8 mouse cellular contexts compared by ENCODE assay signal in genomic region chr1:72825286-72825685, GRCm38 (mm10). TPM values are rescaled to one million over a fixed set of nuclear protein-coding genes. Genes with fewer than 3 reads are reported as not detected.
A peak's percentile ranks its signal among the peaks of the same experiment; 100 is the strongest.
DNase-seq lines count a peak whose midpoint lies in the region; ATAC-seq lines count a peak whose summit lies in the region.

No protein-coding gene starts in this region.

- DNase-seq in kidney, postnatal 14 days: no peak
- no peak for DNase-seq in c-Kit-positive CD71-positive TER-119-positive erythroid progenitor cells, embryonic 14.5 days (ENCODE audit: low spot score)
- no peak for DNase-seq in adrenal gland, adult (ENCODE audit: inconsistent age in 2 of 2, low spot score in 1 of 2)
- no peak for DNase-seq in thymus, postnatal 4 days

- WGBS in kidney, embryonic 16.5 days: under 1% methylated on average over 20 of the region's 20 CpGs
- under 1% methylated on average over 20 of the region's 20 CpGs for WGBS in embryonic facial prominence, embryonic 13.5 days
- WGBS in intestine, embryonic 16.5 days: 2% methylated on average over 20 of the region's 20 CpGs
- under 1% methylated on average over 20 of the region's 20 CpGs for WGBS in neural tube, embryonic 12.5 days

- peak overlapping the region; percentile 68 for H3K4me3 ChIP-seq in kidney, embryonic 16.5 days (ENCODE audit: low read length)
- H3K4me3 ChIP-seq in embryonic facial prominence, embryonic 13.5 days: peak overlapping the region; percentile 80
- peak overlapping the region; percentile 66 for H3K4me3 ChIP-seq in intestine, embryonic 16.5 days (ENCODE audit: low read length)
- H3K4me3 ChIP-seq in neural tube, embryonic 12.5 days: peak overlapping the region; percentile 82

- H3K27ac ChIP-seq in kidney, embryonic 16.5 days (ENCODE audit: low read length): no peak overlapping the region
- peak overlapping the region; percentile 84 for H3K27ac ChIP-seq in embryonic facial prominence, embryonic 13.5 days
- no peak overlapping the region for H3K27ac ChIP-seq in intestine, embryonic 16.5 days (ENCODE audit: low read length)
- H3K27ac ChIP-seq in neural tube, embryonic 12.5 days: no peak overlapping the region

- H3K4me1 ChIP-seq in kidney, embryonic 16.5 days (ENCODE audit: insufficient read depth, low read length): peaks cover 39% of the 10 kb centered on the region
- H3K4me1 ChIP-seq in embryonic facial prominence, embryonic 13.5 days: peaks cover 38% of the 10 kb centered on the region
- H3K4me1 ChIP-seq in intestine, embryonic 16.5 days (ENCODE audit: control insufficient read depth, insufficient read depth, low read length): peaks cover 31% of the 10 kb centered on the region
- H3K4me1 ChIP-seq in neural tube, embryonic 12.5 days: peaks cover 31% of the 10 kb centered on the region

- no peaks in the 10 kb centered on the region for H3K9me3 ChIP-seq in kidney, embryonic 16.5 days (ENCODE audit: low read length)
- no peaks in the 10 kb centered on the region for H3K9me3 ChIP-seq in embryonic facial prominence, embryonic 13.5 days
- no peaks in the 10 kb centered on the region for H3K9me3 ChIP-seq in intestine, embryonic 16.5 days (ENCODE audit: control insufficient read depth, low read length)
- no peaks in the 10 kb centered on the region for H3K9me3 ChIP-seq in neural tube, embryonic 12.5 days

- peak overlapping the region; percentile 75 for H3K9ac ChIP-seq in kidney, embryonic 16.5 days (replicated peaks; ENCODE audit: low read length)
- H3K9ac ChIP-seq in embryonic facial prominence, embryonic 13.5 days: peak overlapping the region; percentile 86
- peak overlapping the region; percentile 70 for H3K9ac ChIP-seq in intestine, embryonic 16.5 days (ENCODE audit: low read depth, low read length)
- H3K9ac ChIP-seq in neural tube, embryonic 12.5 days: peak overlapping the region; percentile 87

- H3K36me3 ChIP-seq in kidney, embryonic 16.5 days (ENCODE audit: insufficient read depth, low read length): no peaks in the 10 kb centered on the region
- H3K36me3 ChIP-seq in embryonic facial prominence, embryonic 13.5 days: peaks cover 6% of the 10 kb centered on the region
- no peaks in the 10 kb centered on the region for H3K36me3 ChIP-seq in intestine, embryonic 16.5 days (ENCODE audit: control insufficient read depth, insufficient read depth, low read length)
- H3K36me3 ChIP-seq in neural tube, embryonic 12.5 days: peaks cover 17% of the 10 kb centered on the region; the same call in 1 of the 2 replicates

- peak; percentile 29; the same call in 1 of the 2 replicates for ATAC-seq in kidney, embryonic 16.5 days (ENCODE audit: low FRiP score, low TSS enrichment)
- ATAC-seq in embryonic facial prominence, embryonic 13.5 days (ENCODE audit: insufficient number of reproducible peaks, insufficient read depth, low FRiP score, low TSS enrichment, low read depth): no peak
- no peak for ATAC-seq in intestine, embryonic 16.5 days
- ATAC-seq in neural tube, embryonic 12.5 days (ENCODE audit: low FRiP score, low read depth): no peak; the same call in 1 of the 2 replicates

- peak overlapping the region; percentile 100 for H3K4me2 ChIP-seq in kidney, embryonic 16.5 days (replicated peaks; ENCODE audit: low read depth, low read length)
- peak overlapping the region; percentile 98 for H3K4me2 ChIP-seq in embryonic facial prominence, embryonic 13.5 days
- H3K4me2 ChIP-seq in intestine, embryonic 16.5 days (ENCODE audit: low read depth, low read length): peak overlapping the region; percentile 98
- H3K4me2 ChIP-seq in neural tube, embryonic 12.5 days (replicated peaks): peak overlapping the region; percentile 93

- no peaks in the 10 kb centered on the region for H3K27me3 ChIP-seq in kidney, embryonic 16.5 days (ENCODE audit: insufficient read depth, low read length)
- H3K27me3 ChIP-seq in embryonic facial prominence, embryonic 13.5 days: peaks cover 3% of the 10 kb centered on the region; the same call in 1 of the 2 replicates
- peaks cover 5% of the 10 kb centered on the region; the same call in 1 of the 2 replicates for H3K27me3 ChIP-seq in intestine, embryonic 16.5 days (replicated peaks; ENCODE audit: control insufficient read depth, insufficient read depth, low read length)
- H3K27me3 ChIP-seq in neural tube, embryonic 12.5 days (replicated peaks): no peaks in the 10 kb centered on the region

RNA-seq across cellular contexts. Expression of gene Igfbp2, which starts 1.0 kb away (rescaled TPM):
- polyA plus RNA-seq in kidney, embryonic 16.5 days (2015; fragmentation: Nextera tagmentation; extraction: Ambion mirVana): 144 and 152 TPM in 2 replicates
- 469 and 555 TPM in 2 replicates for polyA plus RNA-seq in embryonic facial prominence, embryonic 13.5 days (2015; fragmentation: Nextera tagmentation; extraction: Ambion mirVana)
- 127 and 139 TPM in 2 replicates for polyA plus RNA-seq in intestine, embryonic 16.5 days (2015; fragmentation: Nextera tagmentation; extraction: Ambion mirVana)
- 410 and 431 TPM in 2 replicates for polyA plus RNA-seq in neural tube, embryonic 12.5 days (2016; fragmentation: Nextera tagmentation; extraction: Ambion mirVana)

RNA-seq across cellular contexts. Expression of gene Igfbp5, which starts 49.4 kb away (rescaled TPM):
- 89.0 and 104 TPM in 2 replicates for polyA plus RNA-seq in kidney, embryonic 16.5 days (2015; fragmentation: Nextera tagmentation; extraction: Ambion mirVana)
- 141 and 165 TPM in 2 replicates for polyA plus RNA-seq in embryonic facial prominence, embryonic 13.5 days (2015; fragmentation: Nextera tagmentation; extraction: Ambion mirVana)
- 25.7 and 27.8 TPM in 2 replicates for polyA plus RNA-seq in intestine, embryonic 16.5 days (2015; fragmentation: Nextera tagmentation; extraction: Ambion mirVana)
- 128 and 150 TPM in 2 replicates for polyA plus RNA-seq in neural tube, embryonic 12.5 days (2016; fragmentation: Nextera tagmentation; extraction: Ambion mirVana)
